Mouse (Mus musculus) heart, postnatal 0 days (tissue): ENCODE results near the gene Dock3. TPM values are rescaled to one million over a fixed set of nuclear protein-coding genes. Genes with fewer than 3 reads are reported as not detected.

Experiments used
- ATAC-seq: fragments of 200-750 bp; cut with Nextera tagmentation; 2 replicates; pipeline ENCODE4 v1.8.0; 2017; ENCODE audit warnings: low read depth, moderate number of reproducible peaks, moderate library complexity; ENCODE audit not compliant: insufficient read depth
- DNase-seq: peaks from one replicate; pipeline ENCODE4 v3.0.0-alpha.2; 2016; ENCODE audit warnings: low spot score
- H3K27ac ChIP-seq: fragments of 300-500 bp; sonication (generic); 2 replicates; pipeline ENCODE4 v1.5.1; 2014; ENCODE audit warnings: low read depth, mild to moderate bottlenecking
- H3K27me3 ChIP-seq: fragments of 300-500 bp; sonication (generic); 2 replicates; pipeline ENCODE4 v1.6.1; 2014; ENCODE audit warnings: low read length, mixed read lengths; ENCODE audit not compliant: control insufficient read depth, insufficient read depth
- H3K36me3 ChIP-seq: fragments of 300-500 bp; sonication (generic); replicated peaks from 2 replicates; pipeline ENCODE4 v1.6.1; 2014; ENCODE audit warnings: low read length, mixed read lengths; ENCODE audit not compliant: control insufficient read depth, insufficient read depth
- H3K4me1 ChIP-seq: fragments of 300-500 bp; sonication (generic); 2 replicates; pipeline ENCODE4 v1.6.1; 2014; ENCODE audit warnings: antibody characterized with exemption; ENCODE audit not compliant: control insufficient read depth, insufficient read depth
- H3K4me2 ChIP-seq: fragments of 300-500 bp; sonication (generic); 2 replicates; pipeline ENCODE4 v1.6.1; 2014; ENCODE audit warnings: low read depth, mild to moderate bottlenecking, low read length, moderate library complexity
- H3K4me3 ChIP-seq: fragments of 300-500 bp; sonication (generic); 2 replicates; pipeline ENCODE4 v1.5.1; 2014; ENCODE audit warnings: low read depth, low read length
- H3K9ac ChIP-seq: fragments of 300-500 bp; sonication (generic); replicated peaks from 2 replicates; pipeline ENCODE4 v1.6.1; 2014; ENCODE audit warnings: low read depth, low read length, mixed read lengths
- H3K9me3 ChIP-seq: fragments of 300-500 bp; sonication (generic); replicated peaks from 2 replicates; pipeline ENCODE4 v1.6.1; 2016; ENCODE audit warnings: low read length; ENCODE audit not compliant: control insufficient read depth
- CTCF ChIP-seq: IDR thresholded peaks from 2 replicates; pipeline ENCODE4 v1.5.1; 2016; ENCODE audit warnings: antibody characterized with exemption, control low read depth, low read depth
- EP300 ChIP-seq: IDR thresholded peaks from 2 replicates; pipeline ENCODE4 v1.6.1; 2016; ENCODE audit warnings: antibody characterized with exemption, low read depth
- WGBS: fragments of 180-500 bp; shearing (Covaris S2); extraction: QIAGEN DNeasy Blood & Tissue Kit; methylation state at CpG from one replicate; pipeline ENCODE4 v1.1.7; 2014; 5-methylcytosine and 5-hydroxymethylcytosine counted together
- polyA plus RNA-seq: library from polyadenylated mRNA; unstranded; fragments of >200 nt; fragmentation: Nextera tagmentation; extraction: Ambion mirVana; gene quantifications from 2 replicates; pipeline ENCODE4 v1.2.1, GENCODE M21; 2015
- total RNA-seq: library from RNA; depleted of rRNA; stranded (reverse); fragments of >200 nt; gene quantifications from 2 replicates; pipeline ENCODE4 v1.2.3, GENCODE M21; 2014; ENCODE audit warnings: low replicate concordance

Gene Dock3
- total and polyA plus RNA-seq, 2 experiments from 2014 or later, result 0.16 to 11.6 TPM

GRCm38 (mm10) chr9:107271177-107271938, 39.6 kb upstream of the Dock3 start:
- Histone ChIP-seq H3K9ac (no peak overlapping the region), H3K4me1 (peaks cover 6% of the 10 kb centered on the region; the same call in 1 of the 2 replicates), H3K4me2 (no peak overlapping the region), H3K36me3 (no peaks in the 10 kb centered on the region), H3K27me3 (no peaks in the 10 kb centered on the region), H3K27ac (no peak overlapping the region), H3K4me3 (no peak overlapping the region), H3K9me3 (no peaks in the 10 kb centered on the region)
- no peak for DNase-seq
- ATAC-seq, result no peak
- no peak for TF ChIP-seq EP300
- TF ChIP-seq CTCF, result no peak
- 70% methylated on average over 7 of the region's 7 CpGs for WGBS

DNA sequence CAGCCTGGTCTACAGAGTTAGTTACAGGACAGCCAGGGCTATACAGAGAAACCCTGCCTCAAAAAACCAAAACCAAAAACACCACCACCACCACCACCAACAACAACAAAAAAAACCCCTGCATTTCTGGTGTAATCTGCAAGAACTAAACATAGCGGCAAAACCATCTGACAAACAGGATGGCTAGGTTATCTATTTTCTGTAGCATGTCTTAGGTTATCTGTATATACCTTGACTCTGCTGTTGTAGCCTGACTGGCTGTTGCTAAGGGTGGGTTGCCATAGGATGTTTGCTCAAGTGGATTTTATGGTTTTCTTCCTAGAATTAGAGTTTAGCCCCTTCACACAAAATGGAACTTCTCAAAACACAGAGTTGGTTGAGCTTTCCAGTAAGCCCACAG, 38.1 kb upstream of the Dock3 start:
- Histone ChIP-seq H3K27ac (no peak overlapping the region), H3K36me3 (no peaks in the 10 kb centered on the region), H3K4me1 (peaks cover 6% of the 10 kb centered on the region; the same call in 1 of the 2 replicates), H3K9ac (no peak overlapping the region), H3K9me3 (no peaks in the 10 kb centered on the region), H3K4me2 (no peak overlapping the region), H3K27me3 (no peaks in the 10 kb centered on the region), H3K4me3 (no peak overlapping the region)
- DNase-seq (no peak), ATAC-seq (no peak)
- 92% methylated on average over 1 of the region's 1 CpGs for WGBS
- TF ChIP-seq CTCF (no peak), EP300 (no peak)

GRCm38 (mm10) chr9:107267721-107268402, 36.2 kb upstream of the Dock3 start:
- no peaks in the 10 kb centered on the region for H3K9me3 ChIP-seq
- H3K9ac ChIP-seq, result no peak overlapping the region
- no peaks in the 10 kb centered on the region for H3K27me3 ChIP-seq
- 39% methylated on average over 4 of the region's 4 CpGs for WGBS
- no peak for TF ChIP-seq EP300
- no peak for TF ChIP-seq CTCF
- H3K27ac ChIP-seq, result no peak overlapping the region
- H3K4me1 ChIP-seq, result peaks cover 6% of the 10 kb centered on the region; the same call in 1 of the 2 replicates
- no peak overlapping the region for H3K4me2 ChIP-seq
- DNase-seq (no peak), ATAC-seq (no peak)
- H3K4me3 ChIP-seq, result no peak overlapping the region
- H3K36me3 ChIP-seq, result no peaks in the 10 kb centered on the region

- no peak for TF ChIP-seq EP300
- no peak for TF ChIP-seq CTCF
- Histone ChIP-seq H3K4me2 (no peak overlapping the region), H3K9me3 (no peaks in the 10 kb centered on the region), H3K36me3 (no peaks in the 10 kb centered on the region), H3K27ac (no peak overlapping the region), H3K4me1 (no peaks in the 10 kb centered on the region), H3K4me3 (no peak overlapping the region), H3K9ac (no peak overlapping the region), H3K27me3 (no peaks in the 10 kb centered on the region)
- ATAC-seq (no peak), DNase-seq (no peak)
- 50% methylated on average over 1 of the region's 1 CpGs for WGBS
Observed at GRCm38 (mm10) chr9:107267028-107267427, 35.3 kb upstream of the Dock3 start.

GRCm38 (mm10) chr9:107264731-107265130, 33.0 kb upstream of the Dock3 start:
- Histone ChIP-seq H3K27me3 (no peaks in the 10 kb centered on the region), H3K27ac (no peak overlapping the region), H3K4me2 (no peak overlapping the region), H3K9me3 (no peaks in the 10 kb centered on the region), H3K9ac (no peak overlapping the region), H3K4me3 (no peak overlapping the region), H3K36me3 (no peaks in the 10 kb centered on the region), H3K4me1 (0 out of 2 replicates have a peak, but pooled peaks cover 7% of the 10 kb centered on the region)
- DNase-seq, result no peak
- 59% methylated on average over 3 of the region's 3 CpGs for WGBS
- no peak for ATAC-seq
- no peak for TF ChIP-seq EP300
- no peak for TF ChIP-seq CTCF
